Comparison of ENCODE assay signal across 20 mouse cellular contexts in the genomic region with DNA sequence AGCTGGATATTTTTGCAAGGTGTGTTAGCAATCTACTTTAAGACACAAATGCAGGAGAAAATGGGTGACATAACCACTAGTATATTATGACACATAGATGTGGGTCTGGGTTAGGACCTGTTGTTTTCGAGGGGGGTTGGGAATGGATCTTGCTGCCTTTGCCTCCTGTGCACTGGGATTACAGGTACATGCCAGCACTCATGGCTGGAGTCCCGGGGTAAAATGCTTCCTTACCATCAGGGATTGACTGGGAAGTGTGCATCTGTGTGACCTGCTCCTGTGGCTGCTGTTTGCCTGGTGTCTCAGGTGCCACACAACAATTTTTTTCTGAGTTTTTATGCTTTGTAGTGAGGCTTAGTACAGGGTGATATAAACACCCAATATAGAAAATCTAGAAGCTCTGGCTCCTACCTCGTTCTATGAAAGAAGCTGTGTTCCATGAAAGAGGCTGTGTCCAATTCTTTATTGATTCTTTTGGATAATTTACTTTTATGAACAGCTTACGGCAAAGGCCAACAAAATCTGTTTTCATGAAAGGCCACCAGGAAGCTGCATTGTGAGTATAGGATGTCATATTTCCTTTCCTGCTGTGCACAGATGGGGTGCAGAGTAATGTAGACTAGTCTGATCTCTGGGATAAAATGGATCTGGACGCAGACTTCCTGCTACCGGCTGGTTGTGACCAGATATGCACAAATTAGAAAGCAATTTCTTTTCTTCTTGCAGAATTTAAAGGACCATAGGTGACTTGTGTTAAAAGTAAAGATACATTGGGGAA.
DNase-seq lines count a peak whose midpoint lies in the region; ATAC-seq and TF ChIP-seq lines count a peak whose summit lies in the region.
"Had no signal": no experiment of that assay in that cellular context is flagged by ENCODE, and none has a peak within 500 bp of the region (broad histone marks: within the 10 kb centered on the region; RNA-seq: fewer than 3 reads in every experiment).

No protein-coding gene starts in this region.

- 47% methylated on average over 6 of the region's 6 CpGs for WGBS in hindbrain, embryonic 14.5 days
- WGBS in hindbrain, postnatal 0 days, result 48% methylated on average over 6 of the region's 6 CpGs
- WGBS in stomach, embryonic 14.5 days, result 60% methylated on average over 6 of the region's 6 CpGs
- WGBS in stomach, postnatal 0 days, result 58% methylated on average over 6 of the region's 6 CpGs
- 66% methylated on average over 6 of the region's 6 CpGs for WGBS in forebrain, embryonic 13.5 days

- intact Hi-C loops in heart, postnatal 25 days (cut with DNase I), result no loop called here

- no peaks in the 10 kb centered on the region for H3K27me3 ChIP-seq in hindbrain, embryonic 14.5 days (ENCODE audit: control insufficient read depth, insufficient read depth, low read length)
- no peaks in the 10 kb centered on the region for H3K27me3 ChIP-seq in hindbrain, postnatal 0 days (ENCODE audit: insufficient read depth, low read length)
- no peaks in the 10 kb centered on the region for H3K27me3 ChIP-seq in stomach, embryonic 14.5 days (ENCODE audit: control insufficient read depth, insufficient read depth, low read length)
- H3K27me3 ChIP-seq in stomach, postnatal 0 days (ENCODE audit: control insufficient read depth, insufficient read depth, low read length), result no peaks in the 10 kb centered on the region
- no peaks in the 10 kb centered on the region for H3K27me3 ChIP-seq in forebrain, embryonic 13.5 days
- H3K27me3 ChIP-seq: embryonic facial prominence, embryonic 12.5 days; neural tube, embryonic 12.5 days had no signal

- no peak overlapping the region for H3K9ac ChIP-seq in hindbrain, embryonic 14.5 days
- no peak overlapping the region for H3K9ac ChIP-seq in hindbrain, postnatal 0 days (replicated peaks; ENCODE audit: low read length)
- H3K9ac ChIP-seq in stomach, embryonic 14.5 days (replicated peaks; ENCODE audit: low read depth, low read length), result no peak overlapping the region
- no peak overlapping the region for H3K9ac ChIP-seq in stomach, postnatal 0 days (ENCODE audit: low read length)
- H3K9ac ChIP-seq in forebrain, embryonic 13.5 days, result no peak overlapping the region
- H3K9ac ChIP-seq: embryonic facial prominence, embryonic 12.5 days; neural tube, embryonic 12.5 days had no signal

- H3K4me1 ChIP-seq in hindbrain, embryonic 14.5 days (replicated peaks; ENCODE audit: control insufficient read depth, insufficient read depth, low read length), result peaks cover 37% of the 10 kb centered on the region
- H3K4me1 ChIP-seq in hindbrain, postnatal 0 days (ENCODE audit: insufficient read depth, low read length), result peaks cover 26% of the 10 kb centered on the region
- H3K4me1 ChIP-seq in stomach, embryonic 14.5 days (ENCODE audit: control insufficient read depth, insufficient read depth, low read length), result peaks cover 27% of the 10 kb centered on the region; the same call in 1 of the 2 replicates
- no peaks in the 10 kb centered on the region; the same call in 1 of the 2 replicates for H3K4me1 ChIP-seq in stomach, postnatal 0 days (replicated peaks; ENCODE audit: control insufficient read depth, insufficient read depth)
- H3K4me1 ChIP-seq in forebrain, embryonic 13.5 days, result peaks cover 50% of the 10 kb centered on the region

- no peak for DNase-seq in hindbrain, embryonic 14.5 days (ENCODE audit: low spot score)
- no peak for DNase-seq in hindbrain, postnatal 0 days (ENCODE audit: low spot score)
- DNase-seq in stomach, postnatal 0 days (ENCODE audit: low spot score), result no peak
- peak; percentile 46 to 53 for DNase-seq in cerebellum, postnatal 25 days
- no peak for DNase-seq in heart, postnatal 25 days (ENCODE audit: low spot score)
- DNase-seq: adrenal gland, adult 2 months; heart, postnatal 36 days; kidney, adult 11 months; layer of hippocampus, adult 9-11 months; liver; retina, postnatal 1 day; right cerebral cortex, postnatal 25 days; spleen, adult 18-20 months; thymus, postnatal 25 days had no signal

- peak overlapping the region; percentile 28; the same call in 1 of the 2 replicates for H3K27ac ChIP-seq in hindbrain, embryonic 14.5 days
- no peak overlapping the region for H3K27ac ChIP-seq in hindbrain, postnatal 0 days
- H3K27ac ChIP-seq in stomach, embryonic 14.5 days (ENCODE audit: low read length), result peak overlapping the region; percentile 1; the same call in 1 of the 2 replicates
- H3K27ac ChIP-seq in stomach, postnatal 0 days (replicated peaks), result no peak overlapping the region
- no peak overlapping the region for H3K27ac ChIP-seq in forebrain, embryonic 13.5 days
- H3K27ac ChIP-seq: embryonic facial prominence, embryonic 12.5 days; neural tube, embryonic 12.5 days had no signal

- no peak for TF ChIP-seq EP300 in stomach, postnatal 0 days (optimal IDR thresholded peaks at IDR 0.05)

- no peaks in the 10 kb centered on the region for H3K36me3 ChIP-seq in hindbrain, embryonic 14.5 days (replicated peaks; ENCODE audit: control insufficient read depth, insufficient read depth)
- no peaks in the 10 kb centered on the region for H3K36me3 ChIP-seq in hindbrain, postnatal 0 days (ENCODE audit: insufficient read depth, low read length)
- H3K36me3 ChIP-seq in stomach, embryonic 14.5 days (ENCODE audit: control insufficient read depth, insufficient read depth, low read length), result no peaks in the 10 kb centered on the region
- H3K36me3 ChIP-seq in stomach, postnatal 0 days (ENCODE audit: control insufficient read depth, insufficient read depth, low read length), result no peaks in the 10 kb centered on the region
- H3K36me3 ChIP-seq in forebrain, embryonic 13.5 days (ENCODE audit: poor library complexity, severe bottlenecking), result no peaks in the 10 kb centered on the region
- H3K36me3 ChIP-seq: embryonic facial prominence, embryonic 12.5 days; neural tube, embryonic 12.5 days had no signal

- no peak for TF ChIP-seq CTCF in hindbrain, postnatal 0 days (IDR thresholded peaks at IDR 0.05; ENCODE audit: low read depth)
- TF ChIP-seq CTCF in stomach, postnatal 0 days (IDR thresholded peaks at IDR 0.05; ENCODE audit: low read depth), result no peak

- no peak overlapping the region for H3K4me3 ChIP-seq in hindbrain, embryonic 14.5 days (replicated peaks; ENCODE audit: low read length)
- H3K4me3 ChIP-seq in hindbrain, postnatal 0 days (ENCODE audit: low read length), result no peak overlapping the region
- H3K4me3 ChIP-seq in stomach, embryonic 14.5 days (ENCODE audit: low read depth, low read length), result no peak overlapping the region
- no peak overlapping the region for H3K4me3 ChIP-seq in stomach, postnatal 0 days (ENCODE audit: low read depth, low read length)
- no peak overlapping the region for H3K4me3 ChIP-seq in forebrain, embryonic 13.5 days
- H3K4me3 ChIP-seq: embryonic facial prominence, embryonic 12.5 days; neural tube, embryonic 12.5 days had no signal

- ATAC-seq in hindbrain, embryonic 14.5 days (ENCODE audit: low FRiP score), result no peak
- ATAC-seq in hindbrain, postnatal 0 days, result no peak
- ATAC-seq in stomach, embryonic 14.5 days (ENCODE audit: insufficient number of reproducible peaks, insufficient read depth, low FRiP score, low read depth), result no peak
- no peak for ATAC-seq in stomach, postnatal 0 days (ENCODE audit: low FRiP score, low TSS enrichment)
- ATAC-seq in forebrain, embryonic 13.5 days, result no peak
- ATAC-seq: lung, postnatal 0 days had no signal

- H3K9me3 ChIP-seq in hindbrain, embryonic 14.5 days (ENCODE audit: control insufficient read depth, low read length), result no peaks in the 10 kb centered on the region
- H3K9me3 ChIP-seq in hindbrain, postnatal 0 days (ENCODE audit: low read length), result no peaks in the 10 kb centered on the region
- no peaks in the 10 kb centered on the region for H3K9me3 ChIP-seq in stomach, embryonic 14.5 days (ENCODE audit: control insufficient read depth, low read depth, low read length)
- no peaks in the 10 kb centered on the region for H3K9me3 ChIP-seq in stomach, postnatal 0 days (ENCODE audit: control insufficient read depth, low read length)
- H3K9me3 ChIP-seq in forebrain, embryonic 13.5 days (replicated peaks), result no peaks in the 10 kb centered on the region
- H3K9me3 ChIP-seq: embryonic facial prominence, embryonic 12.5 days; neural tube, embryonic 12.5 days had no signal

- H3K4me2 ChIP-seq in hindbrain, embryonic 14.5 days (replicated peaks), result no peak overlapping the region
- no peak overlapping the region for H3K4me2 ChIP-seq in hindbrain, postnatal 0 days (ENCODE audit: low read depth, low read length)
- H3K4me2 ChIP-seq in stomach, embryonic 14.5 days (replicated peaks; ENCODE audit: low read depth, low read length), result no peak overlapping the region
- H3K4me2 ChIP-seq in stomach, postnatal 0 days (replicated peaks; ENCODE audit: low read depth), result no peak overlapping the region
- H3K4me2 ChIP-seq in forebrain, embryonic 13.5 days, result no peak overlapping the region
- H3K4me2 ChIP-seq: embryonic facial prominence, embryonic 12.5 days; midbrain, embryonic 11.5 days; neural tube, embryonic 12.5 days had no signal

Comparison
In these comparisons a context has a peak if more than half of its experiments do, and no peak if none do; other contexts are left out.
1. H3K27ac ChIP-seq: peak in hindbrain, embryonic 14.5 days (single experiment) and stomach, embryonic 14.5 days (single experiment); none in hindbrain, postnatal 0 days (single experiment), stomach, postnatal 0 days (single experiment) and forebrain, embryonic 13.5 days (single experiment).
2. DNase-seq: peak in cerebellum, postnatal 25 days (2 of 2); none in hindbrain, embryonic 14.5 days (single experiment), hindbrain, postnatal 0 days (single experiment), stomach, postnatal 0 days (single experiment) and heart, postnatal 25 days (single experiment).